Mouse (Mus musculus): ENCODE measurements around the gene Sla2. TPM values are rescaled to one million over a fixed set of nuclear protein-coding genes. Genes with fewer than 3 reads are reported as not detected.
"Not testable (repeated sequence)": the region's sequence is repeated elsewhere in the genome, so short reads cannot be mapped to it uniquely, and the experiment has no call there.

The Sla2 gene
- polyA plus RNA-seq, 1 experiment from 2014 or later = 0.41 TPM

GRCm38 (mm10) chr2:156853584-156853983 lies 33.4 kb downstream of the Sla2 start:
- not testable (repeated sequence) for H3K4me2 ChIP-seq (ENCODE audit: low read depth, low read length); H3K4me3 ChIP-seq (replicated peaks; ENCODE audit: low read length); H3K27ac ChIP-seq (ENCODE audit: low read length); H3K9me3 ChIP-seq (replicated peaks; ENCODE audit: control insufficient read depth, low read length); H3K27me3 ChIP-seq (ENCODE audit: control insufficient read depth, insufficient read depth, low read length); H3K4me1 ChIP-seq (ENCODE audit: control insufficient read depth, insufficient read depth, low read length); ATAC-seq (ENCODE audit: insufficient read depth, low FRiP score); H3K9ac ChIP-seq (ENCODE audit: low read length)
- peaks cover 16% of the 10 kb centered on the region; the same call in 1 of the 2 replicates for H3K36me3 ChIP-seq (ENCODE audit: control insufficient read depth, insufficient read depth, low read length)
- WGBS = 82% methylated on average over 8 of the region's 13 CpGs

GRCm38 (mm10) chr2:156850505-156850904 lies 36.5 kb downstream of the Sla2 start:
- peaks cover 16% of the 10 kb centered on the region for H3K4me1 ChIP-seq (ENCODE audit: control insufficient read depth, insufficient read depth, low read length)
- ATAC-seq (ENCODE audit: insufficient read depth, low FRiP score) = no peak
- H3K9ac ChIP-seq (ENCODE audit: low read length) = no peak overlapping the region
- WGBS = 79% methylated on average over 5 of the region's 5 CpGs
- no peak overlapping the region for H3K27ac ChIP-seq (ENCODE audit: low read length)
- H3K27me3 ChIP-seq (ENCODE audit: control insufficient read depth, insufficient read depth, low read length) = no peaks in the 10 kb centered on the region
- peaks cover 16% of the 10 kb centered on the region; the same call in 1 of the 2 replicates for H3K36me3 ChIP-seq (ENCODE audit: control insufficient read depth, insufficient read depth, low read length)
- H3K4me2 ChIP-seq (ENCODE audit: low read depth, low read length) = no peak overlapping the region
- no peaks in the 10 kb centered on the region for H3K9me3 ChIP-seq (replicated peaks; ENCODE audit: control insufficient read depth, low read length)
- H3K4me3 ChIP-seq (replicated peaks; ENCODE audit: low read length) = no peak overlapping the region

- 83% methylated on average over 6 of the region's 6 CpGs for WGBS
- H3K4me3 ChIP-seq (replicated peaks; ENCODE audit: low read length) = no peak overlapping the region
- H3K9me3 ChIP-seq (replicated peaks; ENCODE audit: control insufficient read depth, low read length) = no peaks in the 10 kb centered on the region
- H3K27ac ChIP-seq (ENCODE audit: low read length) = no peak overlapping the region
- H3K4me1 ChIP-seq (ENCODE audit: control insufficient read depth, insufficient read depth, low read length) = peaks cover 31% of the 10 kb centered on the region
- no peak overlapping the region for H3K9ac ChIP-seq (ENCODE audit: low read length)
- no peak overlapping the region for H3K4me2 ChIP-seq (ENCODE audit: low read depth, low read length)
- no peaks in the 10 kb centered on the region for H3K27me3 ChIP-seq (ENCODE audit: control insufficient read depth, insufficient read depth, low read length)
- no peak for ATAC-seq (ENCODE audit: insufficient read depth, low FRiP score)
- peaks cover 16% of the 10 kb centered on the region; the same call in 1 of the 2 replicates for H3K36me3 ChIP-seq (ENCODE audit: control insufficient read depth, insufficient read depth, low read length)
These were observed 38.3 kb downstream of the Sla2 start for GRCm38 (mm10) chr2:156848526-156849182.

- H3K36me3 ChIP-seq (ENCODE audit: control insufficient read depth, insufficient read depth, low read length) = peaks cover 16% of the 10 kb centered on the region; the same call in 1 of the 2 replicates
- no peak for ATAC-seq (ENCODE audit: insufficient read depth, low FRiP score)
These were observed 39.3 kb downstream of the Sla2 start for GRCm38 (mm10) chr2:156847653-156848052.

GRCm38 (mm10) chr2:156844715-156845114 lies 42.3 kb downstream of the Sla2 start:
- peak overlapping the region; percentile 26; the same call in 1 of the 2 replicates for H3K4me2 ChIP-seq (ENCODE audit: low read depth, low read length)
- peak overlapping the region; percentile 84 for H3K27ac ChIP-seq (ENCODE audit: low read length)
- no peaks in the 10 kb centered on the region for H3K27me3 ChIP-seq (ENCODE audit: control insufficient read depth, insufficient read depth, low read length)
- no peak overlapping the region for H3K9ac ChIP-seq (ENCODE audit: low read length)
- H3K9me3 ChIP-seq (replicated peaks; ENCODE audit: control insufficient read depth, low read length) = no peaks in the 10 kb centered on the region
- H3K36me3 ChIP-seq (ENCODE audit: control insufficient read depth, insufficient read depth, low read length) = peaks cover 3% of the 10 kb centered on the region; the same call in 1 of the 2 replicates
- no peak for ATAC-seq (ENCODE audit: insufficient read depth, low FRiP score)
- WGBS = 45% methylated on average over 10 of the region's 10 CpGs
- peaks cover 53% of the 10 kb centered on the region for H3K4me1 ChIP-seq (ENCODE audit: control insufficient read depth, insufficient read depth, low read length)
- no peak overlapping the region for H3K4me3 ChIP-seq (replicated peaks; ENCODE audit: low read length)

More at GRCm38 (mm10) chr2:156847653-156848052, 39.3 kb downstream of the Sla2 start:
- Histone ChIP-seq H3K4me3 (replicated peaks; ENCODE audit: low read length) (no peak overlapping the region), H3K9me3 (replicated peaks; ENCODE audit: control insufficient read depth, low read length) (no peaks in the 10 kb centered on the region), H3K27me3 (ENCODE audit: control insufficient read depth, insufficient read depth, low read length) (no peaks in the 10 kb centered on the region), H3K4me1 (ENCODE audit: control insufficient read depth, insufficient read depth, low read length) (peaks cover 41% of the 10 kb centered on the region), H3K9ac (ENCODE audit: low read length) (no peak overlapping the region), H3K27ac (ENCODE audit: low read length) (no peak overlapping the region; the same call in 1 of the 2 replicates), H3K4me2 (ENCODE audit: low read depth, low read length) (no peak overlapping the region)
- WGBS = 60% methylated on average over 6 of the region's 6 CpGs

GRCm38 (mm10) chr2:156843331-156843730 lies 43.7 kb downstream of the Sla2 start:
- Histone ChIP-seq H3K9ac (ENCODE audit: low read length) (no peak overlapping the region), H3K27ac (ENCODE audit: low read length) (peak overlapping the region; percentile 18; the same call in 1 of the 2 replicates), H3K27me3 (ENCODE audit: control insufficient read depth, insufficient read depth, low read length) (no peaks in the 10 kb centered on the region), H3K4me1 (ENCODE audit: control insufficient read depth, insufficient read depth, low read length) (peaks cover 58% of the 10 kb centered on the region), H3K9me3 (replicated peaks; ENCODE audit: control insufficient read depth, low read length) (no peaks in the 10 kb centered on the region), H3K4me3 (replicated peaks; ENCODE audit: low read length) (no peak overlapping the region), H3K36me3 (ENCODE audit: control insufficient read depth, insufficient read depth, low read length) (no peaks in the 10 kb centered on the region), H3K4me2 (ENCODE audit: low read depth, low read length) (peak overlapping the region; percentile 63)
- ATAC-seq (ENCODE audit: insufficient read depth, low FRiP score) = no peak
- WGBS = 65% methylated on average over 10 of the region's 10 CpGs

GRCm38 (mm10) chr2:156842711-156843110 lies 44.3 kb downstream of the Sla2 start:
- peaks cover 59% of the 10 kb centered on the region for H3K4me1 ChIP-seq (ENCODE audit: control insufficient read depth, insufficient read depth, low read length)
- 13% methylated on average over 11 of the region's 11 CpGs for WGBS

GRCm38 (mm10) chr2:156841841-156842706 lies 44.9 kb downstream of the Sla2 start:
- Histone ChIP-seq H3K27me3 (ENCODE audit: control insufficient read depth, insufficient read depth, low read length) (no peaks in the 10 kb centered on the region), H3K36me3 (ENCODE audit: control insufficient read depth, insufficient read depth, low read length) (no peaks in the 10 kb centered on the region), H3K4me3 (replicated peaks; ENCODE audit: low read length) (peak overlapping the region; percentile 88), H3K4me2 (ENCODE audit: low read depth, low read length) (peak overlapping the region; percentile 63), H3K27ac (ENCODE audit: low read length) (peak overlapping the region; percentile 95), H3K9ac (ENCODE audit: low read length) (peak overlapping the region; percentile 94), H3K4me1 (ENCODE audit: control insufficient read depth, insufficient read depth, low read length) (peaks cover 59% of the 10 kb centered on the region), H3K9me3 (replicated peaks; ENCODE audit: control insufficient read depth, low read length) (no peaks in the 10 kb centered on the region)
- ATAC-seq (ENCODE audit: insufficient read depth, low FRiP score) = peak; percentile 0; the same call in 1 of the 2 replicates
- 5% methylated on average over 20 of the region's 20 CpGs for WGBS

More at GRCm38 (mm10) chr2:156842711-156843110, 44.3 kb downstream of the Sla2 start:
- no peak for ATAC-seq (ENCODE audit: insufficient read depth, low FRiP score)
- Histone ChIP-seq H3K27ac (ENCODE audit: low read length) (peak overlapping the region; percentile 95), H3K4me3 (replicated peaks; ENCODE audit: low read length) (peak overlapping the region; percentile 88), H3K9me3 (replicated peaks; ENCODE audit: control insufficient read depth, low read length) (no peaks in the 10 kb centered on the region), H3K9ac (ENCODE audit: low read length) (peak overlapping the region; percentile 94), H3K4me2 (ENCODE audit: low read depth, low read length) (peak overlapping the region; percentile 63), H3K27me3 (ENCODE audit: control insufficient read depth, insufficient read depth, low read length) (no peaks in the 10 kb centered on the region), H3K36me3 (ENCODE audit: control insufficient read depth, insufficient read depth, low read length) (no peaks in the 10 kb centered on the region)
